Mouse (Mus musculus): Measurements from ENCODE around the gene Thap12. TPM values are rescaled to one million over a fixed set of nuclear protein-coding genes. Genes with fewer than 3 reads are reported as not detected.

The Thap12 gene
- total and polyA plus RNA-seq, 3 experiments, result 47.7 to 140 (median 52.7) TPM

DNA sequence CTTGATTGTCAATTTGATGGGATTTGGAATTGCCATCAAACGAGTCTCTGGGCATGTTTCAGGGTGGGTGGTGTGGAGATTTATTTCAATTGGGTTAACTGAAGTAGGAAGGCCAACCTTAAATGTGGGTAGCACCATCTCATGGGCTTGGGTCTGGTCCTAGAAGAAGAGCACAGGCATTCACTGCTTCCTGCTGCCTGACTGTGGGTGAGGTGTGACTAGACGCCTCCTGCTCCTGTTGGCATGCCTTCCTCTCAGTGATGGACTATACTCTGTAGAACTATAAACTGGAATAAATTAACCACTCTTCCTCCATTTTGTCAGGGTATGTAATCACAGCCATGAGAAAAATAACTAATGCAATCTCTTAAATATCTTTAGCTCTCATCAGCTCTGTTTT lies 22.2 kb upstream of the Thap12 start:
- Histone ChIP-seq H3K9ac (ENCODE audit: control insufficient read depth, low read depth, low read length, poor library complexity, severe bottlenecking) (no peak overlapping the region), H3K4me3 (ENCODE audit: control insufficient read depth in 1 of 2, insufficient read depth in 1 of 2, low read depth in 2 of 2, low read length in 2 of 2) (no peak overlapping the region), H3K4me1 (ENCODE audit: control insufficient read depth in 1 of 2, insufficient read depth in 2 of 2, low read length in 2 of 2) (no peaks in the 10 kb centered on the region), H3K36me3 (ENCODE audit: control insufficient read depth in 1 of 2, insufficient read depth in 2 of 2, low read length in 2 of 2) (no peaks in the 10 kb centered on the region), H3K27me3 (ENCODE audit: control insufficient read depth in 1 of 2, insufficient read depth in 2 of 2, low read length in 2 of 2) (peaks cover 2% of the 10 kb centered on the region in 2 experiments; a peak in 2 of 4 replicates), H3K9me3 (replicated peaks; ENCODE audit: insufficient read depth, low read length) (no peaks in the 10 kb centered on the region), H3K79me2 (ENCODE audit: control insufficient read depth, insufficient read depth, low read length, poor library complexity) (no peaks in the 10 kb centered on the region), H3K27ac (ENCODE audit: control insufficient read depth, low read depth, low read length) (no peak overlapping the region)
- TF ChIP-seq CHD2 (IDR thresholded peaks at IDR 0.05; ENCODE audit: low read length) (no peak), MAFK (IDR thresholded peaks at IDR 0.05; ENCODE audit: borderline replicate concordance, low read depth, low read length) (no peak), CHD1 (IDR thresholded peaks at IDR 0.05; ENCODE audit: low read depth, low read length) (no peak), MAX (IDR thresholded peaks at IDR 0.05; ENCODE audit: low read length) (no peak), POLR2AphosphoS2 (IDR thresholded peaks at IDR 0.05; ENCODE audit: low read length) (no peak), NRF1 (IDR thresholded peaks at IDR 0.05; ENCODE audit: insufficient read depth, low read depth, low read length, poor library complexity, severe bottlenecking) (no peak), JUND (IDR thresholded peaks at IDR 0.05; ENCODE audit: low read depth, low read length) (no peak), ELF1 (IDR thresholded peaks at IDR 0.05; ENCODE audit: low read depth, low read length) (no peak), MEF2A (IDR thresholded peaks at IDR 0.05; ENCODE audit: extremely low read depth, insufficient replicate concordance, low read depth, low read length, poor library complexity, severe bottlenecking) (no peak), ZC3H11A (IDR thresholded peaks at IDR 0.05; ENCODE audit: low read depth, low read length) (no peak), ZMIZ1 (IDR thresholded peaks at IDR 0.05; ENCODE audit: low read depth, low read length) (no peak), POLR2AphosphoS5 (IDR thresholded peaks at IDR 0.05; ENCODE audit: borderline replicate concordance, low read depth, low read length) (no peak)
- DNase-seq (ENCODE audit: low read depth, low spot score), result no peak

DNA sequence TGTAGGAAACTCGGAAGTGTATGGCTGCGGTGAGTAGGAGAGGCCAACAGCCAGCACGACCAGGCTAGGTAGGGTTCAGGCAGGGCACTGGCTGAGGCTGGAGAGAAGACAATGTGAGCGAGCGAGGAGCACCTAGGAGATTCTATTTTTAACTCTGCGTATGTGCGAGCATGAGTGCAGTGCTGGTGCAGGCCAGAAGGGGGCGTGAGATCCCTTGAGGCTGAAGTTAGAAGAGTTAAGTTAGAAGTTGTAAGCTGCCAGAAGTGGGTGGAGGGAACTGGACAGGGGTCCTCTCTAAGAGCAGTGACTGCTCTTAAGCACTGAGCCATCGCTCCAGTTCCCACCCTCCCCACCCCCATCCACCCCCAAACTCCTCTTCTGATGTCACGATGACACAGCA lies 20.1 kb upstream of the Thap12 start:
- Histone ChIP-seq H3K9ac (ENCODE audit: control insufficient read depth, low read depth, low read length, poor library complexity, severe bottlenecking) (no peak overlapping the region), H3K27ac (ENCODE audit: control insufficient read depth, low read depth, low read length) (no peak overlapping the region), H3K27me3 (ENCODE audit: control insufficient read depth in 1 of 2, insufficient read depth in 2 of 2, low read length in 2 of 2) (peaks cover 0 to 2% of the 10 kb centered on the region in 2 experiments; a peak in 2 of 4 replicates), H3K36me3 (ENCODE audit: control insufficient read depth in 1 of 2, insufficient read depth in 2 of 2, low read length in 2 of 2) (no peaks in the 10 kb centered on the region), H3K4me3 (ENCODE audit: control insufficient read depth in 1 of 2, insufficient read depth in 1 of 2, low read depth in 2 of 2, low read length in 2 of 2) (no peak overlapping the region), H3K79me2 (ENCODE audit: control insufficient read depth, insufficient read depth, low read length, poor library complexity) (no peaks in the 10 kb centered on the region), H3K9me3 (replicated peaks; ENCODE audit: insufficient read depth, low read length) (no peaks in the 10 kb centered on the region), H3K4me1 (ENCODE audit: control insufficient read depth in 1 of 2, insufficient read depth in 2 of 2, low read length in 2 of 2) (no peaks in the 10 kb centered on the region)
- peak; percentile 13 to 22 (median 19); a peak in 2 of 6 replicates for TF ChIP-seq CTCF (IDR thresholded peaks at IDR 0.05 in 2 of 3, conservative IDR thresholded peaks at IDR 0.05 in 1 of 3; ENCODE audit: control insufficient read depth in 1 of 3, insufficient read depth in 1 of 3, low read depth in 2 of 3, low read length in 3 of 3, poor library complexity in 1 of 3, severe bottlenecking in 1 of 3)
- TF ChIP-seq MAFK (IDR thresholded peaks at IDR 0.05; ENCODE audit: borderline replicate concordance, low read depth, low read length), result no peak
- no peak for DNase-seq (ENCODE audit: low read depth, low spot score)

DNA sequence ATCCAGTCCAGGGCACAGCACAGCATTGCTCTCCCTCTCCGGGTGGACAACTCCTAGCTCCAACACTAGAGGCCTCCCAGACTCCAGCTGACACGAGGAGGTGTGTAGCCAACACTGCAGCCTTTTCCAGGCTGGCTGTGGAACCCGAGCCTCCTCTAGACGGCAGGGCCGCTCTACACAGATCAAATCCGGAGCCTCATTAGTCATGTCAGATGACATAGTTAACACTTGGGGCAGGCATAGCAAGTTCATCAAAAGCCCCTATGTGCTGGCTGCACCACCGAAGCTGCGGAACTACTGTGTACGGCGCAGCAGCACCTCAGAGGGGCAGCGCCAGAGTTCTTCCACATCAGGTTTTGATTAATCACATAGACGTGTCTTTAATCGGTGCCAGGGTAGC lies 17.0 kb upstream of the Thap12 start:
- Histone ChIP-seq H3K36me3 (ENCODE audit: control insufficient read depth in 1 of 2, insufficient read depth in 2 of 2, low read length in 2 of 2) (peaks cover 0 to 2% of the 10 kb centered on the region in 2 experiments; a peak in 1 of 4 replicates), H3K4me1 (ENCODE audit: control insufficient read depth in 1 of 2, insufficient read depth in 2 of 2, low read length in 2 of 2) (peaks cover 0 to 3% of the 10 kb centered on the region in 2 experiments; a peak in 1 of 4 replicates), H3K27ac (ENCODE audit: control insufficient read depth, low read depth, low read length) (no peak overlapping the region), H3K9me3 (replicated peaks; ENCODE audit: insufficient read depth, low read length) (no peaks in the 10 kb centered on the region), H3K27me3 (ENCODE audit: control insufficient read depth in 1 of 2, insufficient read depth in 2 of 2, low read length in 2 of 2) (no peaks in the 10 kb centered on the region; a peak in 1 of 4 replicates), H3K79me2 (ENCODE audit: control insufficient read depth, insufficient read depth, low read length, poor library complexity) (no peaks in the 10 kb centered on the region), H3K9ac (ENCODE audit: control insufficient read depth, low read depth, low read length, poor library complexity, severe bottlenecking) (no peak overlapping the region), H3K4me3 (ENCODE audit: control insufficient read depth in 1 of 2, insufficient read depth in 1 of 2, low read depth in 2 of 2, low read length in 2 of 2) (no peak overlapping the region)
- no peak for TF ChIP-seq NRF1 (IDR thresholded peaks at IDR 0.05; ENCODE audit: insufficient read depth, low read depth, low read length, poor library complexity, severe bottlenecking)
- no peak for TF ChIP-seq MAZ (IDR thresholded peaks at IDR 0.05; ENCODE audit: low read depth, low read length)
- DNase-seq (ENCODE audit: low read depth, low spot score), result no peak
